Mouse (Mus musculus) forebrain, embryonic 12.5 days (tissue): Measurements from ENCODE around the gene Olfr1344. TPM values are rescaled to one million over a fixed set of nuclear protein-coding genes. Genes with fewer than 3 reads are reported as not detected.
"Not testable (repeated sequence)": the region's sequence is repeated elsewhere in the genome, so short reads cannot be mapped to it uniquely, and the experiment has no call there.

Source experiments
- ATAC-seq: fragments of 200-750 bp; cut with Nextera tagmentation; 2 replicates; pipeline ENCODE4 v1.8.0; 2017; ENCODE audit warnings: moderate TSS enrichment; ENCODE audit not compliant: low FRiP score
- H3K27ac ChIP-seq: fragments of 300-500 bp; sonication (generic); 2 replicates; pipeline ENCODE4 v1.5.1; 2016; ENCODE audit warnings: mild to moderate bottlenecking
- H3K27me3 ChIP-seq: fragments of 300-500 bp; sonication (generic); 2 replicates; pipeline ENCODE4 v1.6.1; 2016; ENCODE audit warnings: mild to moderate bottlenecking
- H3K36me3 ChIP-seq: fragments of 300-500 bp; sonication (generic); replicated peaks from 2 replicates; pipeline ENCODE4 v1.6.1; 2016; ENCODE audit warnings: mild to moderate bottlenecking
- H3K4me1 ChIP-seq: fragments of 300-500 bp; sonication (generic); 2 replicates; pipeline ENCODE4 v1.6.1; 2016
- H3K4me2 ChIP-seq: fragments of 300-500 bp; sonication (generic); 2 replicates; pipeline ENCODE4 v1.6.1; 2016; ENCODE audit warnings: mild to moderate bottlenecking, moderate library complexity
- H3K4me3 ChIP-seq: fragments of 300-500 bp; sonication (generic); replicated peaks from 2 replicates; pipeline ENCODE4 v1.5.1; 2016; ENCODE audit warnings: mild to moderate bottlenecking
- H3K9ac ChIP-seq: fragments of 300-500 bp; sonication (generic); 2 replicates; pipeline ENCODE4 v1.6.1; 2016; ENCODE audit warnings: mild to moderate bottlenecking
- H3K9me3 ChIP-seq: fragments of 300-500 bp; sonication (generic); 2 replicates; pipeline ENCODE4 v1.6.1; 2016
- whole genome bisulfite sequencing: fragments of 180-500 bp; shearing (Covaris S2); methylation state at CpG from one replicate; pipeline ENCODE4 v1.1.7; 2016; 5-methylcytosine and 5-hydroxymethylcytosine counted together
- polyA plus RNA-seq: library from polyadenylated mRNA; unstranded; fragments of >200 nt; fragmentation: Nextera tagmentation; extraction: Ambion mirVana; gene quantifications from 2 replicates; pipeline ENCODE4 v1.2.1, GENCODE M21; 2016

Gene Olfr1344
- polyA plus RNA-seq, 1 experiment from 2014 or later: 0.11 TPM

GRCm38 (mm10) chr7:6455868-6456267, 17.4 kb downstream of the Olfr1344 start, which contains the start of gene Olfr1336:
TSS of gene Olfr1336 (plus strand) at chr7:6456168.
- Histone ChIP-seq H3K9ac (no peak within 1 kb of the TSS), H3K36me3 (no peaks in the 10 kb centered on the region), H3K27me3 (no peaks in the 10 kb centered on the region), H3K4me2 (no peak within 1 kb of the TSS), H3K27ac (no peak within 1 kb of the TSS), H3K4me3 (no peak within 1 kb of the TSS), H3K9me3 (peaks cover 2% of the 10 kb centered on the region; the same call in 1 of the 2 replicates), H3K4me1 (no peaks in the 10 kb centered on the region)
- no peak for ATAC-seq

- Histone ChIP-seq H3K9ac (no peak overlapping the region), H3K4me1 (no peaks in the 10 kb centered on the region), H3K27ac (no peak overlapping the region), H3K36me3 (no peaks in the 10 kb centered on the region), H3K4me3 (no peak overlapping the region), H3K4me2 (no peak overlapping the region), H3K27me3 (no peaks in the 10 kb centered on the region), H3K9me3 (peaks cover 5% of the 10 kb centered on the region; the same call in 1 of the 2 replicates)
- no peak for ATAC-seq
- WGBS: 55% methylated on average over 3 of the region's 3 CpGs
Measured at GRCm38 (mm10) chr7:6456399-6456798, 17.9 kb downstream of the Olfr1344 start.

- Histone ChIP-seq H3K27me3 (no peaks in the 10 kb centered on the region), H3K27ac (no peak within 1 kb of the TSS), H3K9ac (no peak within 1 kb of the TSS), H3K9me3 (no peaks in the 10 kb centered on the region), H3K4me2 (no peak within 1 kb of the TSS), H3K4me3 (no peak within 1 kb of the TSS), H3K36me3 (no peaks in the 10 kb centered on the region), H3K4me1 (no peaks in the 10 kb centered on the region)
- ATAC-seq: no peak
Measured at GRCm38 (mm10) chr7:6466951-6467350, 28.5 kb downstream of the Olfr1344 start, which contains the start of gene Olfr1346. TSS of gene Olfr1346 (plus strand) at chr7:6467101.

GRCm38 (mm10) chr7:6477633-6478032, 39.1 kb downstream of the Olfr1344 start:
- not testable (repeated sequence) for H3K27me3 ChIP-seq, H3K4me3 ChIP-seq, H3K9me3 ChIP-seq, ATAC-seq, H3K9ac ChIP-seq, H3K27ac ChIP-seq, H3K36me3 ChIP-seq, H3K4me1 ChIP-seq, H3K4me2 ChIP-seq
- 85% methylated on average over 2 of the region's 2 CpGs for WGBS

- H3K9me3 ChIP-seq: peaks cover 16% of the 10 kb centered on the region; the same call in 1 of the 2 replicates
- no peaks in the 10 kb centered on the region for H3K4me1 ChIP-seq
- no peak for ATAC-seq
- H3K9ac ChIP-seq: no peak within 1 kb of the TSS
- H3K4me3 ChIP-seq: no peak within 1 kb of the TSS
- H3K36me3 ChIP-seq: no peaks in the 10 kb centered on the region
- H3K27ac ChIP-seq: no peak within 1 kb of the TSS
- no peaks in the 10 kb centered on the region for H3K27me3 ChIP-seq
- H3K4me2 ChIP-seq: no peak within 1 kb of the TSS
- WGBS: 38% methylated on average over 2 of the region's 2 CpGs
Measured at GRCm38 (mm10) chr7:6486841-6487240, 48.4 kb downstream of the Olfr1344 start, which contains the start of gene Olfr5. TSS of gene Olfr5 (minus strand) at chr7:6486941.

Other genes with a start within 250 kb of the Olfr1344 start
- not detected in 2 replicates for gene Galp, start 241.6 kb upstream of the Olfr1344 start, polyA plus RNA-seq
- gene Zscan5b, start 216.4 kb upstream of the Olfr1344 start, polyA plus RNA-seq: not detected in 2 replicates
- gene Epp13, start 186.0 kb upstream of the Olfr1344 start, polyA plus RNA-seq: not detected in 2 replicates
- gene Zfp667, start 152.1 kb upstream of the Olfr1344 start, polyA plus RNA-seq: 14.0 and 15.8 TPM in 2 replicates
- gene Zfp583, start 107.4 kb upstream of the Olfr1344 start, polyA plus RNA-seq: 7.2 and 7.5 TPM in 2 replicates
- 3.8 and 4.1 TPM in 2 replicates for gene Gm3854, start 94.9 kb upstream of the Olfr1344 start, polyA plus RNA-seq
- 2.8 TPM in 2 replicates for gene Zfp78, start 75.4 kb upstream of the Olfr1344 start, polyA plus RNA-seq
- gene Zfp28, start 55.4 kb upstream of the Olfr1344 start, polyA plus RNA-seq: 15.2 and 15.8 TPM in 2 replicates
- 0.82 and 1.6 TPM in 2 replicates for gene Smim17, start 40.0 kb upstream of the Olfr1344 start, polyA plus RNA-seq
- not detected in 2 replicates for gene Gm20715, start 28.4 kb upstream of the Olfr1344 start, polyA plus RNA-seq
- 0.03 TPM in 1 of 2 replicates, not detected in the other for gene Olfr1336, start 17.5 kb downstream of the Olfr1344 start, polyA plus RNA-seq
- gene Olfr1346, start 28.4 kb downstream of the Olfr1344 start, polyA plus RNA-seq: not detected in 2 replicates
- gene Olfr5, start 48.3 kb downstream of the Olfr1344 start, polyA plus RNA-seq: not detected in 2 replicates
- gene Olfr1347, start 61.1 kb downstream of the Olfr1344 start, polyA plus RNA-seq: not detected in 2 replicates
- gene Olfr1348, start 70.1 kb downstream of the Olfr1344 start, polyA plus RNA-seq: not detected in 2 replicates
- not detected in 2 replicates for gene Olfr1349, start 84.3 kb downstream of the Olfr1344 start, polyA plus RNA-seq
- not detected in 2 replicates for gene Olfr1350, start 126.2 kb downstream of the Olfr1344 start, polyA plus RNA-seq